Mouse (Mus musculus) embryonic facial prominence, embryonic 11.5 days (tissue): ENCODE measurements at regions not wholly inside any gene's neighbourhood (a gene's known extent, or its start where the extent isn't known, plus 50 kb on each side); places are given as distances from the start of the nearest gene placed in this dataset.

Source experiments
- ATAC-seq: fragments of 200-750 bp; cut with Nextera tagmentation; replicated peaks from 2 replicates; pipeline ENCODE4 v1.8.0; 2017; ENCODE audit warnings: low read depth; ENCODE audit not compliant: insufficient number of reproducible peaks, low FRiP score, low TSS enrichment
- DNase-seq: peaks from one replicate; pipeline ENCODE4 v3.0.0-alpha.2; 2015; ENCODE audit warnings: low spot score
- H3K27ac ChIP-seq: fragments of 300-500 bp; sonication (generic); replicated peaks from 2 replicates; pipeline ENCODE4 v1.5.1; 2014; ENCODE audit warnings: mild to moderate bottlenecking, low read depth, low read length, control low read depth
- H3K27me3 ChIP-seq: fragments of 300-500 bp; sonication (generic); 2 replicates; pipeline ENCODE4 v1.6.1; 2014; ENCODE audit warnings: mild to moderate bottlenecking, low read length, moderate library complexity, mixed read lengths; ENCODE audit not compliant: control insufficient read depth, insufficient read depth
- H3K36me3 ChIP-seq: fragments of 300-500 bp; sonication (generic); replicated peaks from 2 replicates; pipeline ENCODE4 v1.6.1; 2014; ENCODE audit warnings: low read depth, mild to moderate bottlenecking, low read length, moderate library complexity, mixed read lengths; ENCODE audit not compliant: control insufficient read depth, insufficient read depth
- H3K4me1 ChIP-seq: fragments of 300-500 bp; sonication (generic); 2 replicates; pipeline ENCODE4 v1.6.1; 2014; ENCODE audit warnings: low read length, mixed read lengths; ENCODE audit not compliant: control insufficient read depth, insufficient read depth
- H3K4me2 ChIP-seq: fragments of 300-500 bp; sonication (generic); 2 replicates; pipeline ENCODE4 v1.6.1; 2014; ENCODE audit warnings: low read depth, mild to moderate bottlenecking, control low read depth, low read length, moderate library complexity
- H3K4me3 ChIP-seq: fragments of 300-500 bp; sonication (generic); 2 replicates; pipeline ENCODE4 v1.5.1; 2014; ENCODE audit warnings: low read depth, low read length, control low read depth
- H3K9ac ChIP-seq: fragments of 300-500 bp; sonication (generic); replicated peaks from 2 replicates; pipeline ENCODE4 v1.6.1; 2014; ENCODE audit warnings: mild to moderate bottlenecking, control low read depth, low read length
- H3K9me3 ChIP-seq: fragments of 300-500 bp; sonication (generic); replicated peaks from 2 replicates; pipeline ENCODE4 v1.6.1; 2016; ENCODE audit warnings: mild to moderate bottlenecking, low read length, inconsistent platforms, mixed read lengths; ENCODE audit not compliant: control insufficient read depth
- WGBS: fragments of 180-500 bp; shearing (Covaris S2); extraction: QIAGEN DNeasy Blood & Tissue Kit; methylation state at CpG from one replicate; pipeline ENCODE4 v1.1.7; 2014; 5-methylcytosine and 5-hydroxymethylcytosine counted together

- WGBS, result 54% methylated on average over 11 of the region's 11 CpGs
- H3K27ac ChIP-seq, result no peak overlapping the region
- H3K4me3 ChIP-seq, result no peak overlapping the region
- DNase-seq (no peak), ATAC-seq (no peak)
- H3K27me3 ChIP-seq, result no peaks in the 10 kb centered on the region
- no peak overlapping the region for H3K4me2 ChIP-seq
- no peaks in the 10 kb centered on the region for H3K36me3 ChIP-seq
- no peaks in the 10 kb centered on the region for H3K9me3 ChIP-seq
- H3K4me1 ChIP-seq, result no peaks in the 10 kb centered on the region
- H3K9ac ChIP-seq, result no peak overlapping the region
These were observed 135.5 kb upstream of the Slc35f3 start for GRCm38 (mm10) chr8:126162748-126163371.

- H3K27ac ChIP-seq, result no peak overlapping the region
- no peak for ATAC-seq
- 63% methylated on average over 5 of the region's 5 CpGs for WGBS
These were observed 134.4 kb upstream of the Slc35f3 start for GRCm38 (mm10) chr8:126163954-126164353.

GRCm38 (mm10) chr8:126165486-126166095, 132.8 kb upstream of the Slc35f3 start:
- H3K27me3 ChIP-seq, result no peaks in the 10 kb centered on the region
- no peak overlapping the region for H3K4me2 ChIP-seq

More at GRCm38 (mm10) chr8:126163954-126164353, 134.4 kb upstream of the Slc35f3 start:
- DNase-seq, result no peak
- no peaks in the 10 kb centered on the region for H3K36me3 ChIP-seq
- H3K4me3 ChIP-seq, result no peak overlapping the region
- H3K4me2 ChIP-seq, result no peak overlapping the region
- no peaks in the 10 kb centered on the region for H3K27me3 ChIP-seq
- H3K9me3 ChIP-seq, result no peaks in the 10 kb centered on the region
- H3K9ac ChIP-seq, result no peak overlapping the region
- no peaks in the 10 kb centered on the region for H3K4me1 ChIP-seq

GRCm38 (mm10) chr8:126166394-126166793, 132.0 kb upstream of the Slc35f3 start:
- 74% methylated on average over 7 of the region's 7 CpGs for WGBS
- no peaks in the 10 kb centered on the region for H3K27me3 ChIP-seq

More at GRCm38 (mm10) chr8:126165486-126166095, 132.8 kb upstream of the Slc35f3 start:
- Histone ChIP-seq H3K9me3 (no peaks in the 10 kb centered on the region), H3K4me1 (no peaks in the 10 kb centered on the region), H3K9ac (no peak overlapping the region), H3K4me3 (no peak overlapping the region), H3K36me3 (no peaks in the 10 kb centered on the region), H3K27ac (no peak overlapping the region)
- no peak for ATAC-seq
- WGBS, result 80% methylated on average over 8 of the region's 8 CpGs
- DNase-seq, result no peak

GRCm38 (mm10) chr8:126174451-126174850, 123.9 kb upstream of the Slc35f3 start:
- Histone ChIP-seq H3K27me3 (no peaks in the 10 kb centered on the region), H3K27ac (no peak overlapping the region), H3K4me3 (no peak overlapping the region), H3K36me3 (no peaks in the 10 kb centered on the region), H3K4me2 (no peak overlapping the region), H3K4me1 (no peaks in the 10 kb centered on the region), H3K9ac (no peak overlapping the region), H3K9me3 (no peaks in the 10 kb centered on the region)
- no peak for ATAC-seq
- no peak for DNase-seq
- 77% methylated on average over 7 of the region's 7 CpGs for WGBS

More at GRCm38 (mm10) chr8:126166394-126166793, 132.0 kb upstream of the Slc35f3 start:
- no peak for DNase-seq
- no peaks in the 10 kb centered on the region for H3K36me3 ChIP-seq
- H3K27ac ChIP-seq, result no peak overlapping the region
- no peak overlapping the region for H3K4me2 ChIP-seq
- no peaks in the 10 kb centered on the region for H3K9me3 ChIP-seq
- H3K9ac ChIP-seq, result no peak overlapping the region
- H3K4me3 ChIP-seq, result no peak overlapping the region
- no peak for ATAC-seq
- no peaks in the 10 kb centered on the region for H3K4me1 ChIP-seq

GRCm38 (mm10) chr8:126176305-126176704, 122.1 kb upstream of the Slc35f3 start:
- ATAC-seq, result no peak
- H3K4me3 ChIP-seq, result no peak overlapping the region
- H3K27me3 ChIP-seq, result no peaks in the 10 kb centered on the region
- no peak overlapping the region for H3K27ac ChIP-seq
- no peak overlapping the region for H3K4me2 ChIP-seq
- H3K9ac ChIP-seq, result no peak overlapping the region
- no peak for DNase-seq
- no peaks in the 10 kb centered on the region for H3K4me1 ChIP-seq
- H3K36me3 ChIP-seq, result no peaks in the 10 kb centered on the region
- 87% methylated on average over 7 of the region's 7 CpGs for WGBS
- no peaks in the 10 kb centered on the region for H3K9me3 ChIP-seq

GRCm38 (mm10) chr8:126177855-126178254, 120.5 kb upstream of the Slc35f3 start:
- Histone ChIP-seq H3K27me3 (no peaks in the 10 kb centered on the region), H3K4me3 (no peak overlapping the region), H3K4me1 (no peaks in the 10 kb centered on the region), H3K9ac (no peak overlapping the region), H3K27ac (no peak overlapping the region), H3K9me3 (no peaks in the 10 kb centered on the region), H3K36me3 (no peaks in the 10 kb centered on the region), H3K4me2 (no peak overlapping the region)
- no peak for DNase-seq
- 81% methylated on average over 10 of the region's 10 CpGs for WGBS
- ATAC-seq, result no peak

- WGBS, result 29% methylated on average over 5 of the region's 5 CpGs
- H3K27me3 ChIP-seq, result no peaks in the 10 kb centered on the region
- no peak overlapping the region for H3K9ac ChIP-seq
- H3K27ac ChIP-seq, result no peak overlapping the region
- no peaks in the 10 kb centered on the region for H3K4me1 ChIP-seq
- peak; percentile 57 for DNase-seq
- no peak for ATAC-seq
- no peak overlapping the region for H3K4me3 ChIP-seq
- H3K36me3 ChIP-seq, result no peaks in the 10 kb centered on the region
- no peaks in the 10 kb centered on the region for H3K9me3 ChIP-seq
- H3K4me2 ChIP-seq, result no peak overlapping the region
These were observed 109.5 kb upstream of the Slc35f3 start for GRCm38 (mm10) chr8:126188741-126189285.
